Mouse (Mus musculus) MEL (cell line): ENCODE measurements around the gene Cdk16. TPM values are rescaled to one million over a fixed set of nuclear protein-coding genes. Genes with fewer than 3 reads are reported as not detected.

Experiments
- DNase-seq: peaks from one replicate; pipeline ENCODE4 v3.0.0; 2011; ENCODE audit warnings: low read depth, low spot score
- H3K27ac ChIP-seq: 2 replicates; pipeline ENCODE4 v1.5.1; 2012; ENCODE audit warnings: low read depth, mild to moderate bottlenecking, control low read depth, low read length, moderate library complexity; ENCODE audit not compliant: control insufficient read depth
- H3K27me3 ChIP-seq, 2 experiments: fragments of 150-350 bp in 1 of 2; sonication (generic) in 1 of 2; 2 replicates each; pipeline ENCODE4 v1.6.1; 2012; ENCODE audit warnings: low read length in 2 of 2, mild to moderate bottlenecking in 2 of 2, improper control_type of control experiment in 1 of 2, moderate library complexity in 1 of 2; ENCODE audit not compliant: insufficient read depth in 2 of 2, control insufficient read depth in 1 of 2
- H3K36me3 ChIP-seq, 2 experiments: 2 replicates each; pipeline ENCODE4 v1.6.1; 2012 to 2014; ENCODE audit warnings: low read length in 2 of 2, improper control_type of control experiment in 1 of 2, inconsistent platforms in 1 of 2, mild to moderate bottlenecking in 1 of 2; ENCODE audit not compliant: insufficient read depth in 2 of 2, control insufficient read depth in 1 of 2
- H3K4me1 ChIP-seq, 2 experiments: fragments of 150-350 bp in 1 of 2; sonication (generic) in 1 of 2; 2 replicates each; pipeline ENCODE4 v1.6.1; 2012; ENCODE audit warnings: low read length in 2 of 2, improper control_type of control experiment in 1 of 2, mild to moderate bottlenecking in 1 of 2; ENCODE audit not compliant: insufficient read depth in 2 of 2, control insufficient read depth in 1 of 2
- H3K4me3 ChIP-seq, 2 experiments: fragments of 150-350 bp in 1 of 2; sonication (generic) in 1 of 2; 2 replicates each; pipeline ENCODE4 v1.5.1; 2012; ENCODE audit warnings: low read depth in 2 of 2, low read length in 2 of 2, mild to moderate bottlenecking in 2 of 2, moderate library complexity in 2 of 2, control low read depth in 1 of 2, improper control_type of control experiment in 1 of 2; ENCODE audit not compliant: control insufficient read depth in 1 of 2, insufficient read depth in 1 of 2
- H3K79me2 ChIP-seq: 2 replicates; pipeline ENCODE4 v1.6.1; 2012; ENCODE audit warnings: mild to moderate bottlenecking, low read length, moderate library complexity; ENCODE audit not compliant: control insufficient read depth, poor library complexity, insufficient read depth
- H3K9ac ChIP-seq: 2 replicates; pipeline ENCODE4 v1.6.1; 2012; ENCODE audit warnings: low read depth, mild to moderate bottlenecking, control low read depth, low read length, moderate library complexity; ENCODE audit not compliant: control insufficient read depth, poor library complexity, severe bottlenecking
- H3K9me3 ChIP-seq: fragments of 150-350 bp; sonication (generic); replicated peaks from 2 replicates; pipeline ENCODE4 v1.6.1; 2012; ENCODE audit warnings: mild to moderate bottlenecking, low read length, improper control_type of control experiment, moderate library complexity; ENCODE audit not compliant: insufficient read depth
- BHLHE40 ChIP-seq: IDR thresholded peaks from 2 replicates; pipeline ENCODE4 v1.6.1; 2012; ENCODE audit warnings: low read depth, mild to moderate bottlenecking, inconsistent platforms, low read length, improper control_type of control experiment, borderline replicate concordance
- CHD1 ChIP-seq: IDR thresholded peaks from 2 replicates; pipeline ENCODE4 v1.6.1; 2012; ENCODE audit warnings: low read depth, mild to moderate bottlenecking, inconsistent platforms, low read length, improper control_type of control experiment
- CHD2 ChIP-seq: IDR thresholded peaks from 2 replicates; pipeline ENCODE4 v1.6.1; 2011; ENCODE audit warnings: low read length, improper control_type of control experiment
- ELF1 ChIP-seq: IDR thresholded peaks from 2 replicates; pipeline ENCODE4 v1.6.1; 2014; ENCODE audit warnings: low read depth, mild to moderate bottlenecking, inconsistent platforms, low read length, improper control_type of control experiment, moderate library complexity
- EP300 ChIP-seq, 2 experiments: IDR thresholded peaks; 2 replicates each; pipeline ENCODE4 v1.6.1; 2011; ENCODE audit warnings: improper control_type of control experiment in 2 of 2, low read length in 2 of 2, low read depth in 1 of 2, mild to moderate bottlenecking in 1 of 2
- ETS1 ChIP-seq: IDR thresholded peaks from 2 replicates; pipeline ENCODE4 v1.6.1; 2012; ENCODE audit warnings: low read depth, mild to moderate bottlenecking, inconsistent platforms, low read length, improper control_type of control experiment, moderate library complexity
- GABPA ChIP-seq: IDR thresholded peaks from 2 replicates; pipeline ENCODE4 v1.6.1; 2012; ENCODE audit warnings: low read depth, mild to moderate bottlenecking, inconsistent platforms, low read length, improper control_type of control experiment, moderate library complexity
- GATA1 ChIP-seq: IDR thresholded peaks from 2 replicates; pipeline ENCODE4 v1.6.1; 2011; ENCODE audit warnings: low read depth, low read length, improper control_type of control experiment
- HCFC1 ChIP-seq: IDR thresholded peaks from 2 replicates; pipeline ENCODE4 v1.6.1; 2012; ENCODE audit warnings: low read depth, mild to moderate bottlenecking, inconsistent platforms, low read length, improper control_type of control experiment, moderate library complexity
- JUND ChIP-seq: IDR thresholded peaks from 2 replicates; pipeline ENCODE4 v1.6.1; 2011; ENCODE audit warnings: low read depth, mild to moderate bottlenecking, improper control_type of control experiment, low read length
- KAT2A ChIP-seq: conservative IDR thresholded peaks from 2 replicates; pipeline ENCODE4 v1.6.1; 2012; ENCODE audit warnings: low read depth, low read length, improper control_type of control experiment, inconsistent platforms
- MAFK ChIP-seq: IDR thresholded peaks from 2 replicates; pipeline ENCODE4 v1.6.1; 2011; ENCODE audit warnings: low read depth, mild to moderate bottlenecking, low read length, improper control_type of control experiment, borderline replicate concordance
- MAX ChIP-seq: IDR thresholded peaks from 2 replicates; pipeline ENCODE4 v1.6.1; 2011; ENCODE audit warnings: low read length, improper control_type of control experiment
- MAZ ChIP-seq: IDR thresholded peaks from 2 replicates; pipeline ENCODE4 v1.6.1; 2012; ENCODE audit warnings: low read depth, mild to moderate bottlenecking, inconsistent platforms, low read length, improper control_type of control experiment
- MEF2A ChIP-seq: IDR thresholded peaks from 2 replicates; pipeline ENCODE4 v1.6.1; 2014; ENCODE audit warnings: low read depth, mild to moderate bottlenecking, inconsistent platforms, low read length, improper control_type of control experiment; ENCODE audit not compliant: poor library complexity, insufficient replicate concordance, severe bottlenecking; ENCODE audit errors: extremely low read depth
- MXI1 ChIP-seq: IDR thresholded peaks from 2 replicates; pipeline ENCODE4 v1.6.1; 2011; ENCODE audit warnings: mild to moderate bottlenecking, low read depth, low read length, improper control_type of control experiment
- MYB ChIP-seq: IDR thresholded peaks from 2 replicates; pipeline ENCODE4 v1.6.1; 2011; ENCODE audit warnings: mild to moderate bottlenecking, low read depth, low read length, improper control_type of control experiment
- MYC ChIP-seq: IDR thresholded peaks from 2 replicates; pipeline ENCODE4 v1.6.1; 2011; ENCODE audit warnings: low read depth, mild to moderate bottlenecking, low read length, improper control_type of control experiment, moderate library complexity
- NELFE ChIP-seq: IDR thresholded peaks from 2 replicates; pipeline ENCODE4 v1.6.1; 2011; ENCODE audit warnings: low read depth, low read length, improper control_type of control experiment
- NRF1 ChIP-seq: IDR thresholded peaks from 2 replicates; pipeline ENCODE4 v1.6.1; 2014; ENCODE audit warnings: low read depth, mild to moderate bottlenecking, inconsistent platforms, low read length, improper control_type of control experiment, moderate library complexity; ENCODE audit not compliant: poor library complexity, insufficient read depth, severe bottlenecking
- POLR2A ChIP-seq, 2 experiments: IDR thresholded peaks; 2 replicates each; pipeline ENCODE4 v1.6.1; 2011 to 2012; ENCODE audit warnings: low read length in 2 of 2, mild to moderate bottlenecking in 2 of 2, control low read depth in 1 of 2, improper control_type of control experiment in 1 of 2, low read depth in 1 of 2, moderate library complexity in 1 of 2; ENCODE audit not compliant: control insufficient read depth in 1 of 2, insufficient read depth in 1 of 2, poor library complexity in 1 of 2
- POLR2AphosphoS2 ChIP-seq: IDR thresholded peaks from 2 replicates; pipeline ENCODE4 v1.6.1; 2011; ENCODE audit warnings: low read length, improper control_type of control experiment
- POLR2AphosphoS5 ChIP-seq: IDR thresholded peaks from 2 replicates; pipeline ENCODE4 v1.6.1; 2012; ENCODE audit warnings: low read depth, borderline replicate concordance, mild to moderate bottlenecking, inconsistent platforms, low read length, moderate library complexity, mixed read lengths
- RAD21 ChIP-seq: IDR thresholded peaks from 2 replicates; pipeline ENCODE4 v1.6.1; 2011; ENCODE audit warnings: mild to moderate bottlenecking, low read depth, low read length, improper control_type of control experiment
- RCOR1 ChIP-seq: IDR thresholded peaks from 2 replicates; pipeline ENCODE4 v1.6.1; 2012; ENCODE audit warnings: low read depth, mild to moderate bottlenecking, inconsistent platforms, low read length, improper control_type of control experiment
- SIN3A ChIP-seq: IDR thresholded peaks from 2 replicates; pipeline ENCODE4 v1.6.1; 2012; ENCODE audit warnings: low read length, improper control_type of control experiment, inconsistent platforms
- TAL1 ChIP-seq: IDR thresholded peaks from 2 replicates; pipeline ENCODE4 v1.6.1; 2012; ENCODE audit warnings: mild to moderate bottlenecking, inconsistent platforms, low read length, moderate library complexity, mixed read lengths
- TBP ChIP-seq: IDR thresholded peaks from 2 replicates; pipeline ENCODE4 v1.8.0; 2011; ENCODE audit warnings: low read depth, low read length, improper control_type of control experiment
- TCF12 ChIP-seq: IDR thresholded peaks from 2 replicates; pipeline ENCODE4 v1.6.1; 2014; ENCODE audit warnings: low read depth, mild to moderate bottlenecking, inconsistent platforms, low read length, improper control_type of control experiment, moderate library complexity
- UBTF ChIP-seq: IDR thresholded peaks from 2 replicates; pipeline ENCODE4 v1.6.1; 2012; ENCODE audit warnings: low read depth, mild to moderate bottlenecking, inconsistent platforms, low read length, improper control_type of control experiment, moderate library complexity, borderline replicate concordance; ENCODE audit not compliant: insufficient read depth
- USF1 ChIP-seq: IDR thresholded peaks from 2 replicates; pipeline ENCODE4 v1.6.1; 2014; ENCODE audit warnings: low read depth, mild to moderate bottlenecking, inconsistent platforms, low read length, improper control_type of control experiment, moderate library complexity
- USF2 ChIP-seq, 2 experiments: IDR thresholded peaks; 2 replicates each; pipeline ENCODE4 v1.6.1; 2011 to 2012; ENCODE audit warnings: improper control_type of control experiment in 2 of 2, low read length in 2 of 2, borderline replicate concordance in 1 of 2, inconsistent platforms in 1 of 2, low read depth in 1 of 2, mild to moderate bottlenecking in 1 of 2; ENCODE audit not compliant: insufficient read depth in 1 of 2
- ZC3H11A ChIP-seq: IDR thresholded peaks from 2 replicates; pipeline ENCODE4 v1.6.1; 2012; ENCODE audit warnings: low read depth, mild to moderate bottlenecking, inconsistent platforms, low read length, improper control_type of control experiment
- ZKSCAN1 ChIP-seq: IDR thresholded peaks from 2 replicates; pipeline ENCODE4 v1.6.1; 2012; ENCODE audit warnings: low read depth, mild to moderate bottlenecking, inconsistent platforms, low read length, improper control_type of control experiment, moderate library complexity
- ZMIZ1 ChIP-seq: IDR thresholded peaks from 2 replicates; pipeline ENCODE4 v1.6.1; 2012; ENCODE audit warnings: low read depth, mild to moderate bottlenecking, inconsistent platforms, low read length, improper control_type of control experiment, moderate library complexity
- ZNF384 ChIP-seq: IDR thresholded peaks from 2 replicates; pipeline ENCODE4 v1.6.1; 2012; ENCODE audit warnings: low read depth, mild to moderate bottlenecking, inconsistent platforms, low read length, improper control_type of control experiment
- polyA plus RNA-seq, 2 experiments: library from polyadenylated mRNA; stranded (reverse) in 1 of 2; unstranded in 1 of 2; fragments of >175 nt in 1 of 2; fragments of >200 nt in 1 of 2; gene quantifications; 2 replicates each; pipeline versions ENCODE4 v1.2.1 to v1.2.4; 2012; ENCODE audit warnings: low replicate concordance in 2 of 2, low read depth in 1 of 2; ENCODE audit not compliant: insufficient read length in 2 of 2, insufficient read depth in 1 of 2, missing spikeins in 1 of 2
- total RNA-seq: library from RNA; depleted of rRNA; stranded (reverse); fragments of 300-350 nt; gene quantifications from 2 replicates; pipeline ENCODE4 v1.2.3, GENCODE M21; 2012

The Cdk16 gene
- total and polyA plus RNA-seq, 3 experiments: 36.6 to 136 TPM; not detected in 1

- Histone ChIP-seq H3K4me1 (peaks cover 3 to 11% of the 10 kb centered on the region in 2 experiments; a peak in 2 of 4 replicates), H3K79me2 (peaks cover 11% of the 10 kb centered on the region), H3K27ac (peak within 1 kb of the TSS; percentile 87), H3K27me3 (no peaks in the 10 kb centered on the region), H3K9me3 (no peaks in the 10 kb centered on the region), H3K9ac (peak within 1 kb of the TSS; percentile 87), H3K4me3 (peak within 1 kb of the TSS; percentile 69 to 75), H3K36me3 (peaks cover 0 to 20% of the 10 kb centered on the region in 2 experiments; a peak in 2 of 4 replicates)
- DNase-seq: peak; percentile 98
- TF ChIP-seq ELF1 (peak; percentile 74), POLR2AphosphoS5 (no peak), MAX (peak; percentile 98), ZMIZ1 (peak; percentile 94), SIN3A (peak; percentile 100), USF2 (IDR thresholded peaks at IDR 0.05; ENCODE audit: borderline replicate concordance in 1 of 2, insufficient read depth in 1 of 2, low read depth in 1 of 2, low read length in 2 of 2) (no peak), ETS1 (0 out of 2 replicates have a peak, but pooled peaks have one; percentile 55), KAT2A (peak; percentile 89), UBTF (peak; percentile 96; the same call in 1 of the 2 replicates), BHLHE40 (peak; percentile 20; the same call in 1 of the 2 replicates), USF1 (peak; percentile 83), POLR2A (IDR thresholded peaks at IDR 0.05; ENCODE audit: control insufficient read depth in 1 of 2, insufficient read depth in 1 of 2, low read depth in 1 of 2, low read length in 2 of 2, poor library complexity in 1 of 2) (peak; percentile 81 to 92), NRF1 (peak; percentile 68), CHD1 (peak; percentile 100), ZC3H11A (no peak), MXI1 (peak; percentile 100), MYC (peak; percentile 100), POLR2AphosphoS2 (peak; percentile 95), JUND (no peak), TBP (peak; percentile 95), ZNF384 (peak; percentile 92), EP300 (IDR thresholded peaks at IDR 0.05; ENCODE audit: low read depth in 1 of 2, low read length in 2 of 2) (peak in 1 of 2 experiments; percentile 52; a peak in 2 of 4 replicates), GABPA (no peak), ZKSCAN1 (no peak), MEF2A (0 out of 2 replicates have a peak, but pooled peaks have one; percentile 24), GATA1 (no peak), CHD2 (no peak), NELFE (peak; percentile 98), HCFC1 (peak; percentile 99), MYB (peak; percentile 37; the same call in 1 of the 2 replicates), TAL1 (no peak), RAD21 (no peak), MAZ (peak; percentile 86), MAFK (no peak), TCF12 (peak; percentile 82), RCOR1 (no peak; the same call in none of the 2 replicates)
These were observed 29.6 kb upstream of the Cdk16 start, which contains the start of gene Uba1 for GRCm38 (mm10) chrX:20658026-20658652. TSS of gene Uba1 (plus strand) at chrX:20658326.
